Mouse (Mus musculus) adrenal gland, postnatal 25 days (tissue): Measurements from ENCODE around the gene Dnajb5. TPM values are rescaled to one million over a fixed set of nuclear protein-coding genes. Genes with fewer than 3 reads are reported as not detected.

Experiments used
- DNase-seq: peaks from one replicate; pipeline ENCODE4 v3.0.0; 2021; ENCODE audit warnings: mixed read lengths
- total RNA-seq: library from RNA; stranded (reverse); gene quantifications from 2 replicates; pipeline ENCODE4 v1.2.3, GENCODE M21; 2021

Dnajb5 gene
- total RNA-seq, 1 experiment from 2014 or later, result 12.5 TPM

DNA sequence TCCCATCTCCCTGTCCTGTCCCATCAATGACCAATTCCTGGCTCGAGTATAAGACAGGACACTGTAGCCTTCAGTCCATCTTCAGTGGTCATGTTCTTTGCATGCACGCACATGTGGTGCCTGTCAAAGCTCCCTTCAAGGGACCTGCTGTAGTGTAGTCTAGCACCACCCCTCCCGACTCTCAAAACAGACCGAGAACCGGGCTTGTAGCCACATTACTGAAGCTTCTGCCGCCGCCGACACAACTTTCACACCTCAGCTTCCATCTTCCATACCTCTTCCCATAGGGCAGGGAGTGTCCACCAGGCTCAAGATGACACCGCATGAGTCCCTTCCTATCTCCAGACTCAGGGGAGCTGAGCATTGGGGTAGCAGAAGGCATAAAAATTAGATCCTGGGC is 5.4 kb upstream of the Dnajb5 start:
- no peak for DNase-seq

DNA sequence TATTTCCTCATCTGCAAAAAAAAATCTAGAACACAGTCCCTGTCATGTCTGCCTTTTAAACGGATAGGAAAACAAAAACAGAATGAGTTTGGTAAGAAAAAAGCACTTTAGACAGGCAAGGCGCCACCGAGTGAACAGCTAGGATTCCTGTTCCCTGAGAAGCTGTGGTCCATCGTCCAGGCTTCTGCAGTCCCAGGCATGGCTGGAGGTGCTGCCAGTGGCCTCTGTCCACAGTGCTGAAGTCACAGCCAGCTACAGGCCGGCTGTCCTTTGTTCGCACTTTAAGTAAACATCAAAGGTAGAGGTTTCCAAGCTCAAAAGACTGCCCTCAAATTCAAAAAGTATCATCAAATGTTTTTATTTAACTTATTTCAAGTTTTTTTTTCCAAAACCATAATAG is 4.6 kb upstream of the Dnajb5 start:
- DNase-seq, result peak; percentile 41

DNA sequence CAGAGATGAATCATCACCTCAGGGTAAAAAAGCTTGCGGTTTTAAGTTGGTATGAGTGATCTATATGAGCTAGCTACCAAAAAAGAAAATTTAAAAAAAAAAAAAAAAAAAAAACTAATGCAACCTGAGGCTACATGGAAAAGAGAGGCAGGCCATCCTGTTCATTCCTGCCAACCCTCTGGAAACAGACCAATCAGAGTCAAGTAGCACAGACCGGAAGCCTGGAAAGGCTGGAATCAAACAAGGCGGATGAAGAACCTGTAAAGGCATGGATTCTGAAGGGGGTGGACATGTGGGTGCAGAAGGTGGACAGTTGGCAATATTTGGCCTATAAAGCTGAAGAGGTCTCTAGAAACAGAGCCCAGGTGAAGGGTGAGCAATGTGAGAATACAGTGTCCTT is 4.2 kb upstream of the Dnajb5 start:
- DNase-seq, result no peak

DNA sequence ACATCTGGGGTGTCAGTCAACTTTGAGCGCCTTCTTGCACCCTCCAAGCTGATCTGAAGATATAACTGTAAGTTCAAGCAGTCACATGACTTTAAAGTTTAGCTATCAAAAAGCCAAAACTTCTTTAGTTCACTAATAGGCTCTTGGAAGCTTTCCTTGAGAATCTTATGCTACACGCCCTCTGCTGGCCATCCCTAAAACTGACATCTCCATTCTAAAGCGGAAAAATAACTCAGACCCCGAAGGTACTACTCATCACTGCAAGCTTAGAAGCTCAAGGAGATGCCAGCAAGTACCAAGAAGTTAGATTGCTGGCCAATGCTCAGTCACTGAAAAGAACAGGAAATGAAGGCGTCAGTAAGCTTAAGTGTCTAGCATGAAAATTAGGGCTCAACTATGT is 3.7 kb upstream of the Dnajb5 start:
- DNase-seq, result peak; percentile 50

DNA sequence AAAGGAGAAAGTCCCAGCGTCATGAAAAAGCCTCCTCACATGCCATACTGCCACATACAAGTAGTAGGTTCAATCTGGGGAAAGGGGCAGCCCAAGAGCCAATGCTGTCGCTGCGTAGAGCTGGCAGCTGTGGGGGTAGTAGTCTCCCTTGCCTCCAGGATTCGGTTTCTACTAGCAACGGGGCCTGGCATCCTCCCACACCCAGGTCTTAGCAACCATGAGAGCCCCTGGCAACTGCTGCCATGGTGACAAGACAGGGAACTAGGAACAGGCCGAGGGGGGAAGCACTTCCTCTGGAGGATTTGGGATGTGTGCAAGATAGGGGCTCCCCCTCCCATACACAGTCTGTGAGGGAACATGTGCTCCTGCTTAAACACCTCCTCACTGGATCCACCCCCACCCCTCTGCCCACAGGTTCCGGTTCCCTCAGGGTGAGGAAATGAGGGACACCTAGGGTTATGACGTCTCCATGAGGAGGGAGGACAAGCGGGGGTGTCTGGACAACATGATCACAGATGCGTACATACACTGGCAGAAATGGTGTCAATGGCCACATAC is 2.8 kb upstream of the Dnajb5 start:
- DNase-seq, result no peak

DNA sequence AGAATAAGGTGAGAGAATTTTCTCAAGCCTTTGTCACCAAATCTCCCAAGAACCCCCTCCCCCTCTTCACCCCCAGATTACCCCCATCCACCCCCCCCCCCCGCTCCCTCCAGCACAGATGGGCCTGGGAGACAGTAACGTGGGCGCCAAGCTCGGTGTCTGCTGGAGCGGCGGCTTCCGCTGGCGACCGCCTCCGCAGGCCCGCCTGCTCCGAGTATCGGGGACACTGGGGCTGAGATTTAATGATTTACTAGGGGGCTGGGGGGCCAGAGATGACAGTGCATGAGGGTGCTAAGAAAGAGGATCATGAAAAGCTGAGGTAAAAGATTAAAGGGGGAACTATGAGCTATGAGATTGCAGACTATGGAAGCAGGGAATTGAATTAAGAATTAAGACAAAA is 1.1 kb upstream of the Dnajb5 start:
- DNase-seq, result no peak

DNA sequence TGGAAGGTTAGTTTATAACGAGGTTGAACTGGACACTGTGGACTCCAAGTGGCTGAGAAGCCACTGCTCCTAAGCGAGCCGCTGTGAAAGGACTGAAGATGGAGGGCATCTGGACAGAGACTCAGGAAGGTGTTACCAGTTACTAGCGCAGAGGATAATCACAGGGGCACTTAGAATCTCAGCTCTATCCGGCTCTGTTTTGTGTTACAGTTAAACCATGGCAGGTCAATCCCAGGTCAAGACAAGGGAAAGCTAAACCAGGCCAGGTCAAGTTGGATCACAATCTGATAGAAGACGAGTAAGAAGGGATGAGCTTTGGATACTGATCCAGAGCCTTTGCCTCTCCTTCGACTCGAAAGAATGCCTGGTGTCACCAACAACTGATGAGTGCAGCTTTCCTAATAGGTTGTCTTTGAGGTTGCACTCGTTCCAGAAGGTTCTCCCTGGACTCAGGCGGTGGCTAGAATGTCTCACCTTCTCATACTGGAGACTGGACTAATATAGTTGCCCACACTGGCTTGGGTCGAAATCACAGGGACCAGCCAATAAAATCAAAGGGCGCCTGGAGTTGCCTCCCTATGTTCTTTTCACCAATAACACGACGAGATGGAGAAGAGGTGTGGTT is 451 bp upstream of the Dnajb5 start:
- no peak for DNase-seq

DNA sequence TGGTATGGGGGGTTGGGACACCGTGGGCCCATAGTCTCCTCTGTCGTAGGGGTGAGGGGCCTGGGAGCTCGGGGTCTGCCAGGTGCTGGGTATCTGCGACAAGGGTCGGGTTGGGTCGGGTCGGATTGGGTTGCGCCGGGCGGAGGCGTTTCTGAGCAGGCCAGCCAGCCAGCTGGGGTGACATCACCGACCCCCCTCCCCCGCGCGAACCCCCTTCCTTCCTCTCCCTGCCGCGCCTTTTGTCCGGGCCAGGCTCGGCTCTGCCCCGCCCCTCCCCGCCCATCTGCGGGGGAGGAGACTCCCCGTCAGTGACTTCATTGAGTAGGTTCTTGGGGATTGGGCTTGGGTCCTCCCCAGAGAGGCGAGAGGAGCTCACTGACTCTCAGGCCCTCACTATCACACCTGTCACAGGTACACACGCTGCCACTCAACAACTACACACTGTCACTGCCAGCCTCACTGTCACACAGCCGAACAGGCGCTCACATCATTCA is 498 bp downstream of the Dnajb5 start:
- peak; percentile 87 for DNase-seq

DNA sequence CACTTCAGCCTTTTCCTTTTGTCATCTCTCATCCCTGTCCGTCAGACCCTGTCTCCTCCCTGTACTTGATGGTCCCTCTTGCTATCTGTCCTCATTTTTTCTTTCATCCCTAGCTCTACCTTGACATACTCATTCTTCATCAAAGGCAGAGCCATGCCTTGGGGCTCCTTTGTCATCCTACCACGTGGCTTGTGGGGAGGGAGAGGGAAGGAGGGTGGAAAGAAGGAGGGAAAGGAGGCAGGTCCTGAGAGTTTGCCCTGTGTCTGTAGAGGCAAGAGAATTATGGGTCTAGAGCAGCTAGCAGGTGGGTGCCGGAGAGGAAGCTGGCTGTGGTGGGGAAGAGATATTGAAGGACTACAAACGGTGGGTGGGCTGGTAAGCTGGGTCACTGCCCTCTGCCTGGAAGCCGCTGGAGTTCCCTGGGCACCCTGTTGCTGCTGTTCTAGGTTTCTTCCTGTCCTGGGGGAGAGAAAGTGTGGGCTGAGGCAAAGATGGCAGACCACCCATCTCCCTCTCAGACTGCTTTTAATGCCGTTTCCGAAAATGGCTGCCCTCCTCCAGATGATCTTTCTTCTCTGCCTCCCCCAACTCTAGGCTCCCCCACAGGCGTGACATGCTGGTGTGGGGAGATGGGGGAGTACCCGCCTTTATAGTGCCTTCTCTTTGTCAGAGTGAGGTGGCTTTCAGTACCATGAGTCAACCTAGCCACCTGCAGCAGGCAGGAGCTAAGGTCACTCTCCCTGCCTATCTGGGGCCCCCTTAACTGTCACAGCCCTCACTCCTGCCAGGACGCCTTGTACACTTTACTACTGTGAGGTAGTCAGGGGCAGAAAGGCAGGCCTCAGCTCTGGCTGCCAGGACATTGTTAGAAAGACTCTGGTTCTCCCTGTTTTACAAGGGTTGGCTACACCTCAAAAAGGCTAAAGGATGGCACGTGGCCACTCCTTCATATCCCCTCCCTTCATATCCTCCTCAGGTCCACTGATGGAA is 1.9 kb downstream of the Dnajb5 start:
- no peak for DNase-seq

DNA sequence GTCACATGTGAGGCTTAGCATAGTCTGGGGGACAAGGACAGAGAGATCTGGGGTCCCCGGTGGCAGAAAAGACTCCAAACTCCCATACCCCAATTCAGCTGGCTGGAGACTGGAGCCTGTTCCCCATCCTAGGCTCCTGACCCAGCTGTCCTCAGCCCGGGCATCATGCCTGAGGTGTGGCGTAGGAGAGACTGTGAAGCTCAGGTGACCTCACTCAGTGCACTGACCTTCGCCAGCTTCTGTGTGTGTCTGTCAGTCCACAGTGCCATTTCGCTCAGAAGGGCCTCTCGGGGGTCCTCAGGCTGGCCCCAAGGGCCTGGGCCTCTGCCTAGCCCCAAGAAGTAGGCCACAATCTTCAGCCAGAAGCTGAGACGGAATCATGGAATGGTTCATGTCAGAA is 2.9 kb downstream of the Dnajb5 start:
- DNase-seq, result no peak

DNA sequence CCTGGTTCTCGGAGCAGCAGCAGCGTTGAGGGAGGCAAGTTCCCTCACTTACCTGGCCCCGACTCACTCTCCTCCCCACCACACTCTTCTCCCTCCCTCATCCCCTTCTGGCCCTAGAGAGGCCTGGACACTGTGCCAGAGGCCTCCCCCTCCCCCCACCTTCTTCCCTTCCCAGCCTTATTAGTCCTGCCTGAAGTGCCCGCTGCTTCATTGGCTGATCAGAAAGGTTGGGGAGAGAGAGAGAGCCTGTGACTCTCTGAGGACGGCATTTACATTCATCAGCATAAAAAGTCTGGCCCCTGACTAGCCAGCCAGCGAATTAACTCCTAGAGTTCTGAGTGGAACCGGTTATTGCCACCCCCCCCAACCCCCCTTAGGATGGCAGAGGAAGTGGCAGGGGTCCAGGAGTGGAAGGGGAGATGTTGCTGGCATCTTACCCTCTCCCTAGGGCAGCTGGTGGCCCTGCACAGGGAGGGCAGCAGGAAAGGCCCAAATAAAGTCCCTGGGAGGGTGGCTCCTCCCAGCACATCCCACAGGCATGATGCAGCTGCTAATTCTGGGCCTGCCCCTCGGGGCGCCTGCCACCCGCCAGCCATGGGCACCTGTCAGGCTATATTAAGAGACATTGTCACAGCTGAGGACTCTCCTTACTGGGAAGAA is 4.0 kb downstream of the Dnajb5 start:
- no peak for DNase-seq

DNA sequence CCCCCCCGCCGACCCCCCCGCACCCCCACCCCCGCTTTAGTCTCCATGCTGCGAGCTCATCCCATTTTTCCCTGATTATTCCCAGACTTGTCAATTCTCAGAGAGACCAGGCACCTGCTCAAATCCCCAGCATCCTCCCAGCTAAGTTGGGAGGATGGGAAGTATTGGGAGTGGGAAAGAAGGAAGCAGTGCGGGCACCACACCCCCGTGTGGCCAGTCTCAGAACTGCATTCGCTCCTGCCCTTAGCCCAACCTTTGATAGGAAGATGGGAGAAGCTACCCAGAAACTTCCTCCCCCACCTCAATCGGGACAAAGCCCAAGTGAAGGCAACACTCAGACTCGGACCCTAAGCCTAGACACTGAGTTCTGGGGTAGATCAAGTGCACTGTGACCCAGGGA is 4.7 kb downstream of the Dnajb5 start:
- DNase-seq, result peak; percentile 70

DNA sequence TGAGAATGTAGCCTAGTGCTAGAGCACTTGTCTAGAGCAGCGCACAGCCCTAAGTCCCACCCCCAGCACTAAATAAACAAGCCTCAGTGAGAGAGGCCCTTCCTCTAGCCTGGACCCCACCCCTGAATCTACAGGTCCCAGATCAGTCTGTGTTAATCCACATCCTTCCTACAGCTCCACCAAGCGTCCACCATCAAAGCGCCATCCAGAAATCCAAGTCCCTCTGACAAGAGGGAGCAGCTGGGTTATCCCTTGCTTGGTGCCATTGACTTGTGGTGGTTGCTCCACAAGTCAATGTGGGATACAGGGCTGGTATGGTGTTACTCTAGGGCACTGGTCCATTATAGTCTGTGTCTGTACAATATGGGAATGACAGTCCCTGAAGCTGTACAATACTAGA is 5.6 kb downstream of the Dnajb5 start:
- DNase-seq, result no peak

DNA sequence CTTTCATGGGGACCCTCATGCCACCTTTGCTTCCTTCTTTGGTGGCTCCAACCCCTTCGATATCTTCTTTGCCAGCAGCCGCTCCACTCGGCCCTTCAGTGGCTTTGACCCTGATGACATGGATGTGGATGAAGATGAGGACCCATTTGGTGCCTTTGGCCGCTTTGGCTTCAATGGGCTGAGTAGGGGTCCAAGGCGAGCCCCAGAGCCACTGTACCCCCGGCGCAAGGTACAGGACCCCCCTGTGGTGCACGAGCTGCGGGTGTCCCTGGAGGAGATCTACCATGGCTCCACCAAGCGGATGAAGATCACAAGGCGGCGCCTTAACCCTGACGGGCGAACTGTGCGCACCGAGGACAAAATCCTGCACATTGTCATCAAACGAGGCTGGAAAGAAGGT is 7.0 kb downstream of the Dnajb5 start:
- no peak for DNase-seq

DNA sequence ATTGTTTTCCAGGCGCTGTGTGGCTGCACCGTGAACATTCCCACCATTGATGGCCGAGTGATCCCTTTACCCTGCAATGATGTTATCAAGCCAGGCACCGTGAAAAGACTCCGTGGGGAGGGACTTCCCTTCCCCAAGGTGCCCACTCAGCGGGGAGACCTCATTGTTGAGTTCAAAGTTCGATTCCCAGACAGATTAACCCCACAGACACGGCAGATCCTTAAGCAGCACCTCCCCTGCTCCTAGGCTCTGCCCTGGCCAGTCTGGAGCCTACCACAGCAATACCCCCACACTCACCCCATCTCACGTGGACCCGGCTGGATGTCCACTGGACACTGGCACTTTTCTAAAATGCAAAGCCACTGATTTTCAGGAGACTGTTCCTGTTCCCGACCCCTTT is 7.7 kb downstream of the Dnajb5 start:
- no peak for DNase-seq

DNA sequence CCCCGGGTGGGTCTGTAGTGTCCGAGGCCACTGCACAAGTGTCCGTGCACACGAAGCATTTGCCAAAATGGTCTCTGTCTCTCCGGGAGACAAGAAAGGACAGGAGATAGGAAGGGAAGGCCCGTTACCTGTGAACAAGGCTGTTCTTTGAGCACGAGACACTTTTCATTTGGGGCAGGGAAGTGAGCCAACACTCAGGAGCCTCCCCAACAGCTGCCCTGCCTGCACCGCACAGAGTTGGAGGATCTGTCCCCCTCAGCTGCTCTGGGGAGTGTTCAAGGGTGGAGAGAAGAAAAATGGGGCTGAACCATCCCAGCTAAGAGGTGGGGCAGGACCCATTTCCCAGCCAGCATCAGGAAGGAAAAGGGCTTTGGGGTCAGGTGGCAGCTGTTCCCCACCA is 8.4 kb downstream of the Dnajb5 start:
- no peak for DNase-seq

DNA sequence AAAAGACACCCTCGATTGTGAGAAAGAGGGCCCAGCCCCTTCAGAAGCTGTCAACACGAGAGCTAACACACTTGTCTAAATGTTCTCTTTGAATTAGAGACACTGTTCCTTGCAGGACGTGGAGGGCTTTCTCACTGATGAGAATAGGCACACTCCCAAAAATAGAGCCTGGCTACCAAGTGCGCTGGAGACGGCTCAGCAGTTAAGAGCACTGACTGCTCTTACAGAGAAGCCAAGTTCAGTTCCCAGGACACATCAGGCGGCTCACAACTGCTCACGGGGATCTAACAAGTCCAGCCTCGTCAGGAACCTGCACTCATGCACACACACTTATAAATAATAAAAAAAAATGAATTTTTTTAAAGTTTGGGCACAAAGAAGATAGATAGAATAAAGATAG is 9.3 kb downstream of the Dnajb5 start:
- DNase-seq, result no peak

DNA sequence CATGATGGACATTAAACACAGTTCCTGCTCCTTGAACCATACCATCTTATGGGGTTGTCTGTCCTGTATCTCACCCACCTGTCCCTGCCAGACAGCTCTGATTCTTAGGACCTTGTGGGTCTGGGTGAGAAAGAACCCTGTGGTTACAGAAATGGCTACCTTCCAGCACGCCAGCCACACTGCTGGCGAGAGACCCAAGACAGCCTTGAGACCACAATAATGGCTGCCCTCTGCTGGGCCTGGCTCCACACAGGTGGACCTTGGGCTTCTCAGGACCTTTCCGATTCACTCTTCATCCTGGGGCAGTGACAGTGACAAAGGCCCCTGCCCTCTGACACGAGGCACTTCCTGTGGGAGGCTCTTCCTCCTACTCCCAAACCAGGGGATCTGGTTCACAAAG is 9.8 kb downstream of the Dnajb5 start:
- DNase-seq, result no peak

DNA sequence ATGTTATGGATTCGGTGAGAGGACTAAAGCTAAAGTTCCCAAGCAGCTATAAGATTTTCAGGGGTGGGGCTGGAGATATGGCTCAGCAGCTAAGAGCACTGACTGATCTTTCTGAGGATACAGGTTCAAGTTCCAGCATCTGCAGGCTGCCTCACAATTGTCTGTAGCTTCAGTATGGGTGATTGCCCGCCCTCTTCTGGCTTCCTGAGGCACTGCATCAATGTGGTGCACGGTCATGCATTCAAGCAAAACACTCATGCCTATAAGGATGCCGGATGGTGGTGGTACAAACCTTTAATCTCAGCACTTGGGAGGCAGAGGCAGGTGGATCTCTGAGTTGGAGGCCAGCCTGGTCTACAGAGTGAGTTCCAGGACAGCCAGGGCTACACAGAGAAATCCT is 12.0 kb downstream of the Dnajb5 start:
- DNase-seq, result peak; percentile 57

DNA sequence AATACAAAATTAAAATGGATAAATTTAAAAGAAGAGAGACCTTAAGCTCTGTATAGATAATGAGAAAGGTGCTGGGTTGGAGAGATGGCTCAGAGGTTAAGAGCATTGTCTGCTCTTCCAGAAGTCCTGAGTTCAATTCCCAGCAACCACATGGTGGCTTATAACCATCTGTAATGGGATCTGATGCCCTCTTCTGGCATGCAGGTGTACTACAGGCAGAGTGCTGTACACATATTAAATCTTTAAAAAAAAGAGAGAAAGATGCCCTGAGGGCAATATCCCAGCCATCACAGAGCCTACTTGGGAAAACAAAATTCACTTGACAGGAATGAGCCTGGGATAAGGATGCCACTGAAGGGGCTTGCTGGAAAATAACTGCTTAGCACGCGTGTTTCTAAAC is 13.9 kb downstream of the Dnajb5 start:
- no peak for DNase-seq

DNA sequence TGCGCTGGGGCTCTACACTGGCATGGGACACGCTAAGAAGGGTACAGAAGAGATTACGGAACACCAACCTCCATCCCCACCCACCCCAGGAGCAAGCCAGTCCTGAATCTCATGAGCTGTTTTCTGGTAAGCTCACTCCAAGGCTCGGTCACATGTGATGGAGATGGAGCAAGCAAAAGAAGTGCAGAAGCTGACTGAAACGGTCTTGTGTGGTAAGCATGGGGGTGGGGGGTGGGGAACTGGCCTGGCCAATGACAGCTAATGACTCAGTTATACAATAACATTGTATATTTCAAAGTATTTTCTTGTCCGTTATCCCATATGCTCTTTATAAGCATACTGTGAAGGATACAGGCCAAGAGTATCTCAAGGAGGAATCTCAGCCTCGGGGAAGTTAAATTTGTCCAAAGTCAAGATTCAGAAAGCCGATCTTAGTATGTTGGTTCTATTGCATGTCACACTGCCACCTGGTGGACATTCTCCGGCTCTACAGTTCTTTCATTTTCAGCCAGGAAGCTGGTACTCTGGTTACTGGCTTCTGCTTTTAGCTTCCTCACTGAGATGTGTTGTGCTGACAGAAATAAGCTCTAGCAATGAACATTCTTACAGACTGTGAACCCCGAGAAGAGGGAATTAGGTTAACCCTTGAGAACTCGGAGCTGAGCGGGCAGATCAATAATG is 15.6 kb downstream of the Dnajb5 start:
- no peak for DNase-seq

DNA sequence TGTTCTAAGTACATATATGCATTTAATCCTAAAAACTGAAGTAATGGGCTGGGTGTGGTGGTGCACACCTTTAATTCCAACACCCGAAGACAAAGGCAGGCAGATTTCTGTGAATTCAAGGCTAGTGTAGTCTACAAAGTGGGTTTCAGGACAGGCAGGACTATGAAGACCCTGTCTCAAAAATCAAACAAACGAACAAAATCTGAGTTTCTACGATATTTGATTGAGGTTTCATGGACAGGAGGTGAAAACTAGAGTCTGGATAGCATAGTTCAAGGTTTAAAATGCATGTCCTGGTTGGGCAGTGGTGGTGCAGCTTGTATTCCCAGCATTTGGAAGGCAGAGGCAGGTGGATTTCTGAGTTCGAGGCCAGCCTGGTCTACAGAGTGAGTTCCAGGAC is 19.7 kb downstream of the Dnajb5 start, which contains the start of gene 1700022I11Rik:
TSS of gene 1700022I11Rik (plus strand) at position 301 of the 400 bp plus-strand sequence.
- DNase-seq, result no peak
